Mouse (Mus musculus) erythroblast, embryonic 14.5 days (primary cell): Measurements from ENCODE around the gene Zkscan7.

Source experiments
- GATA1 ChIP-seq: IDR thresholded peaks from 2 replicates; pipeline ENCODE4 v1.6.1; 2012; ENCODE audit warnings: low read length, inconsistent platforms, mixed read lengths
- TAL1 ChIP-seq: IDR thresholded peaks from 3 replicates; pipeline ENCODE4 v1.6.1; 2012; ENCODE audit warnings: low read length, inconsistent platforms, mixed read lengths

GRCm38 (mm10) chr9:122902717-122903535 is 17.4 kb downstream of the Zkscan7 start:
- TF ChIP-seq GATA1 (no peak), TAL1 (no peak)
